Mouse (Mus musculus) heart, postnatal 0 days (tissue): ENCODE results near the gene Cdh16.

Experiments used
- CTCF ChIP-seq: IDR thresholded peaks from 2 replicates; pipeline ENCODE4 v1.5.1; 2016; ENCODE audit warnings: antibody characterized with exemption, control low read depth, low read depth
- EP300 ChIP-seq: IDR thresholded peaks from 2 replicates; pipeline ENCODE4 v1.6.1; 2016; ENCODE audit warnings: antibody characterized with exemption, low read depth

DNA sequence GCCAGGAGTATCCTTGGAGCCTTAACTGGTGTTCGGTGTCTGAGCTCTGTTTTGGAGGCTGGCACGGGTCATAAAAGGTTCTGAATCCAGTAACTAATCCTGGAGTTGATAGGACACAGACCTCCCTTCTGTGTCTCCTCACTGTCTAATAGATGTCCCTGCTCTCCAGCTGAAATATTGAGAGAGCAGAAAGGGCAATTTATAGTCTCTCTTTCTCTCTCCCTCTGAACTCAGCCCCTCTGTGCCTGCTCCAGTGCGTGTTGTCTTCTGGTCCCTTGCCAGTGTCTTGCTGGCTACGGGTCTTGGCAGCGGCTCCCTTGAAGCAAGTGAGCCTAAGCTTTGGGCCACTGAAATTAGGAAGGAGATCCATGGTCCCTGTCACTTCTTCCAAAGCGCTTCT is 26.5 kb downstream of the Cdh16 start:
- TF ChIP-seq CTCF (no peak), EP300 (no peak)
